Mouse (Mus musculus): Measurements from ENCODE around the gene Ccdc14.
"Not testable (repeated sequence)": the region's sequence is repeated elsewhere in the genome, so short reads cannot be mapped to it uniquely, and the experiment has no call there.

Ccdc14 gene

DNA sequence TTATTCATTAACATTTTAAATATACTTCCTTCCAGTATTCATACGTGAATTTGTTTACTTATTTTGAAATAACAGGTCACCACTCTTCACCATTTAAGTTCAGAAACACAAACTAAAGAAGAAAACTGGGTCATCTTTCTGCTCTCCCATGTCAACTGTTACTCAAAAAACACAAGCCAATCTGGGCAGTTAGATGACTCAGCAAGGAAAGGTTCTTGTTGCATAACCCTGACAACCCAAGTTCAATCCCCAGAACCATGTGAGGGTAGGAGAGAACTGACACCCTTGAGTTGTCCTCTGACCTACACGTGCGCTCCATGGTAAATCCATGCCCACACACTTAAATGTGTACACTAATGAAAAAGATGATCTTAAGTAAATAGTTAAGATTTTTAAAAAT is 34.7 kb downstream of the Ccdc14 start:
- DNase-seq: no peak

DNA sequence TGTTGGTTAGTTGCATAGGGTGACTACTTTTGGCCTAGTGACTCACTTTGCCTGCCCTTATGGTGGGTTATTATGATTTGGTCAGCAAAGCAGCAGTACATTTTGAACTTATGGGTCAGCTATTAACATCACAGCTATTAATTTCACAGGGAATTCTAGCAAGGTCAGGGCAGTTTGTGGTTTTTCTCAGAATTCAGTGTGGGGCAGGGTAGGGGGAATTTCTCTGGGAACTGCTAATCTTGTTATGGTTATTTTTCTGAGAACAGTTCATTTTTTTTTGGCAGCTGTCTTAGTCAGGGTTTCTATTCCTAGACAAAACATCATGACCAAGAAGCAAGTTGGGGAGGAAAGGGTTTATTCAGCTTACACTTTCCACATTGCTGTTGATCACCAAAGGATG is 38.2 kb downstream of the Ccdc14 start:
- DNase-seq: not testable (repeated sequence)

- DNase-seq: no peak
Measured at GRCm38 (mm10) chr16:34729371-34729770, 39.0 kb downstream of the Ccdc14 start.

GRCm38 (mm10) chr16:34738656-34739233 is 48.3 kb downstream of the Ccdc14 start:
- DNase-seq: no peak

GRCm38 (mm10) chr16:34742930-34743329 is 52.5 kb downstream of the Ccdc14 start:
- DNase-seq: no peak

- peak; percentile 83 to 90 for DNase-seq
Measured at GRCm38 (mm10) chr16:34745065-34745585, 54.7 kb downstream of the Ccdc14 start, which contains the start of gene Mylk. Gene Mylk, plus strand, starts transcription at chr16:34745210.

DNA sequence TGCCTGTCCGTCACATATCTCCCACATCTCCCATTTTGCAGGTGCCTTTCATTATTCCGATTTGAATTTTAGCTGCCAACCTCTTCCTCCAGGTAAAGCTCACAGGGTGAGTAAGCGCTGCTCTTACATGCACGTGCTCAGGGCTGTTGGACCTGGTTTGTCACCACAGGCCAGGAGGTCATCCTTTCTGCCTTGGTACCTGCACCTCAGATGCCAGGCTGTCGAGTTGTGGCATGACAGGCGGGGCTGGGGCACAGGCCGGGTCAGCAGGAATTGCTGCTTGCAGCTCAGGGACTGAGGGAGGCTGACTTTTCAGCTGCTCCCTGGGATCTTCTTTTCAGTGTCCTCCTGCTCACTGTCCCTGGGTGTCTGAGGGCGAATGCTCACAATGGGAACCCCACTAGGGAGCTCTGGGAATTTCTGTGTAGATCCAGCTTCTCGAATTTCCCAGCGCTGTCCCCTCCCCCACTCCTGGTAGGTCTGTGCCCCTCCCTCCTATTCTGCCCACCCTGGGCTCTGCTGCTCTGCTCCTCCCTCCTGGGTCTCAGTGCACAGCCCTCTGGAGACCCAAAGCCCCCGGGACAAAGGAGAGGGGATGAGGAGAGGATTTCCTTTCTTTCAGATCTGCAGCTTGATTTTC is 57.8 kb downstream of the Ccdc14 start:
- DNase-seq: no peak

GRCm38 (mm10) chr16:34749536-34749935 is 59.1 kb downstream of the Ccdc14 start:
- no peak for DNase-seq

GRCm38 (mm10) chr16:34752026-34752425 is 61.6 kb downstream of the Ccdc14 start:
- DNase-seq: no peak

DNA sequence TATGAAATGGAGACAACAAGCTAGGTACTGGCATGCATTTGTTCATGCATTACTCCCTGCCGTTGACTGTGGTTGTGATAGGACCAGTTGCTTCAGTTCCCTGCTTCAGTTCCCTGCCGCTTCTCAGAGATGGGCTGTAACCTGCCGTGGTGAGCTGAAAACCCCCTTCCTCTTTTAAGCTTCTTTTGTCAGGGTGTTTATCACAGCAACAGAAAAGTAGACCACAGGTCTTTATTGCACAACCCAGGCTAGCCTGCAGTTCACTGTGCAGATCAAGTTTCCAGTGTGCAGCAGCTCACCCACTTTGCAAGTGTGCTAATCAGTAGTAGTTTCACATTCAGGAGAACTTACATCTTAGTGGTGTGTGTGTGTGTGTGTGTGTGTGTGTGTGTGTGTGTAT is 62.6 kb downstream of the Ccdc14 start:
- DNase-seq: no peak

DNA sequence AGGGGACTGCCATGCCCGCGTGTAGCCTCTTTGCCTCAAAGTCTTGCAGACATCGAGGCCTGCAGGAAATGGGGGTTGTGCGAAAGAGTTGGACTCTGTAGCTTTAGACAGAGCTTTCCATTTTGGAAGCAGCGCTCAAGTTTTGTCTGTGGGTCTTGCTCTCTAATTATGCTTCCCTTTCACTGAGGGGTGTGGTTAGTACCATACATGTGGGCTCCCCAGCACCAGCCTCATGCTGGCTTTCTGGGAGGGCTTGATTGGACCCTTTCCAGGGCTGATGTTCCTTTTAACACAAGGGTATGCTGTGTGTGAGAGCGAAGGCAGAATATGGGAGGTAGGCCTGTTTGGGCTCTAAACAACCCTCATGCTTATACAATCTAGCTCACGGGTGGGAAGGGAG is 66.6 kb downstream of the Ccdc14 start:
- no peak for DNase-seq

DNA sequence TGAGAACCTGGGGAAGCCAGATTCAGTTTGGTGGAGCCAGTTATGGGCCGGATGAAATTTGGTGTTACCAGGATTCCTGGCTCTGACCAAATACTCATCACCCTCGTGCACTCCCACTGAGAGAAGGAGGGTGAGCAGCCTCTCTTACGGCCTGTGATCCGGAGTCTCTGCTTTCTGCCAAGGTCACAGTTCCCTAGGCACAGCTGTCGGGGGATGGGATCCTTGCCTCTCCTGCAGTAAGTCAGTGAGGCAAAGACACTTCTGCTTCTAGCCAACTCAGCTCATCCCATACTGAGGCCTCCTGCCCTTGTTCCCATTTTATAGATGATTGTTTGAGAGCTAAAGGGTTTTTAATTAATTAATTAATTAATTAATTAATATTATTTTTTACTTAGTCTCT is 67.8 kb downstream of the Ccdc14 start:
- DNase-seq: no peak

DNA sequence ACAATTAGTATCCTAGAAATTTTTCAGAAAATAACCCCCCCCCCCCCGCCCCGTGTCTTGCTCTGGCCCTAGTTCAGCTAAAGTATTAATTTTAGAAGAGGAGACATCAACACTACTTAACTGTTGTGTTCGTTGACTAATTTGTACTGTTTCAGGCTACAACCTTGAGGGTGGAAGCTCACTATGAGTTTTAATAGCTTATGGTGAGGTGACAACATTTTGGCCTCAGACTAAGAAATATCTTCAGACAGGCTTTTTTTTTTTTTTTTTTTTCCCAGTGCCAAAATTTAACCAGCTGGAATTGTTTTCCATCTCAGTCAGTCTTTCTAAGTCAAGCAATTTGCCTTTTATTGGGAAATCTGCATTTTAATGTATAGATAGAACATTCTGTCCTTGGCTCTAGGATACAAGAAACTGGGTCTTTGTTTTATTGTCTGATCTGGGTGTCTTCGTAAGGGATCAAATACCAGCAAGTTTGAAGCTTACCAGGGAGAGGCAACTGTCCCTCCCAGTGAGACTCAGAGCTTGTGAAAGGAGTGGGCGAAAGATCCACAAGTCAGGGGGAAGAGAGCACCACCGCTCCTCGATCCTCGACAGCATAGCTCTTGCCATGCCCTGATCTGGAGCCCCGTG is 73.7 kb downstream of the Ccdc14 start:
- no peak for DNase-seq

DNA sequence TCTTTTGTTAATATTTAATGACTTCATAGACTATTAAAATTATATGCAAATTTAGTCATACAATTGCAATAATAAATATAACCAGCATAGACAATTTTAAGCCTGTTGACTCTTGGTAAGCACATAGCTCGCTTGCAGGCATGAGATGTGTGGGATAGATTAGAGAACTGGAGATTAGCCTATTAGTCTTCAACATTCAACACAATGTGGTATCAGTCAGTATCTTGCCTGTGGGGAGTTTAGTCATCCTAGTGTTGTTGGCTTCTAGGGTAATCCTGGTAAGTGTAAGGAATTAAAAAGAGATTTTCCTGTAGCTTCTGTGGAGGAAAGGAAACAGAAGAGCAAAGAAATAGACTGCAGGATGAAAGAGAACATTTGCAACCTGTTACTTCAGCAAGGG is 75.2 kb downstream of the Ccdc14 start:
- no peak for DNase-seq

DNA sequence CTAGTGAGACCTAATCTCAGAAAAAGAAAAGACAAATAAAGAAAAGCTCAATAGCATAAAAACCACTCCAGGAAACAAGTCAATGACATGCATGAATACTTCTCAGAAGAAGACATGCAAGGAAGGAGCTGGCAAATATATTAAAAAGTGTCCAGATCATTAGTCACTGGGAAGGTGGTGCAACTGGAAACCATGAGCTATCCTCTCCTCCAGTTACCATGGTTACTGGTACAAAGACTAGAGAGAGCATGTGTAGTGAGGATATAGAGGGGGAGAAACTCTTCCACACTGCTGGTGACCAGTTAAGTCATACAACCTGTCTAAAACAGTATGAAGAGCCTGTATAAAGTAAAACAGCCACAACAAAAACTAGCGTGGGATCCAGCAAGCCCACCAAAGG is 75.8 kb downstream of the Ccdc14 start:
- no peak for DNase-seq

- no peak for DNase-seq
Measured at GRCm38 (mm10) chr16:34767443-34767842, 77.0 kb downstream of the Ccdc14 start.

- peak; percentile 67 to 71 for DNase-seq
Measured at GRCm38 (mm10) chr16:34768436-34768835, 78.0 kb downstream of the Ccdc14 start.

DNA sequence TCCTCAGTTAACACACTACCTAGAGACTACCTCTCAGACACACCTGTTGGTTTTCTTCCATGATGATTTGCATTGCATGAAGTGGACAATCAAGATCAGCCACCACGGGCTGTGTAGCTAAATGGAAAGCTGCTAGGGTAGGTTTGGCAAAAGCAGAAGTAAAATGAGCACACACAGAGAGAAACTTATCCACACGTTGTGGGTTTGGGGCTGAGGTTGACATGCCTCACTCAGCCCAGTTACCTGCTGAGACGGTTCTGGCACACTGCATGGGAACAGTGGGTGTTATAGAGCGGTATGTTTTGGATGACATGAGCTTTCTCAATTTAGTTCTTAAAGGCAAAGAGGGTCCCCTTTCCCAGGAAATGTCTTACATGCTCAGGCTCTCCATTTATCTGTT is 79.7 kb downstream of the Ccdc14 start:
- DNase-seq: no peak

DNA sequence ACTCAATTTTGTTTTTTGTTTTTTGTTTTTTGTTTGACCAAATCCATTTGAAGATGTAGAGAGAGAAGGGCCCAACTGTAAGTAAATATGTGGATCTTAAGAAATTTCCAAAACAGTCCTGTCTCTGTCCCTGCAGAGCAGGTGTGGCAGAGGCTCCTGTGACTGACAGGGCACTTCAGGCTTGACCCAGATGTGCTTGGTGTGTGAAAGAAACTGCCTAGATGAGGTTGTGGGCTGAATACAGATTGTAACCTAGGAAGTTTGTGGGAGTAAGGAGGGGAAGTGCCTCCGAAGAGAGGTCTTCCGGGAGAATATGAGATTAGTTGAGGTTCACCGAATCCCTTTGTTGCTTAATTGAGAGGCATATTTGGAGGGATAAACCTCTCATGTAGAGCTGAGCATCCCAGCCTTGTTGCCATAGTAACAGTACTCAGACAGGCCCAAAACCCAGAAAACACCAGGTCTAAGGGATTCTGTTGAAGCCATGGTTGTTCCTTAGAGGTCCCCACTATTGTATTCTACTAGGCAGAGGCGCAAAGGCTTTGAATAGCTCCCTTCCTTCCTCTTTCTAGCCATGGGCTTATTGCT is 82.1 kb downstream of the Ccdc14 start:
- DNase-seq: no peak

All from cerebellum, postnatal 10 days (tissue).